Mouse (Mus musculus) intestine, embryonic 15.5 days (tissue): Measurements from ENCODE around the gene Pkmyt1. TPM values are rescaled to one million over a fixed set of nuclear protein-coding genes. Genes with fewer than 3 reads are reported as not detected.

Experiments used
- ATAC-seq: fragments of 200-750 bp; cut with Nextera tagmentation; 2 replicates; pipeline ENCODE4 v1.8.0; 2017; ENCODE audit warnings: moderate TSS enrichment, moderate library complexity
- H3K27ac ChIP-seq: fragments of 300-500 bp; sonication (generic); 2 replicates; pipeline ENCODE4 v1.5.1; 2015; ENCODE audit warnings: mild to moderate bottlenecking, inconsistent platforms
- H3K27me3 ChIP-seq: fragments of 300-500 bp; sonication (generic); replicated peaks from 2 replicates; pipeline ENCODE4 v1.6.1; 2015; ENCODE audit warnings: inconsistent platforms
- H3K36me3 ChIP-seq: fragments of 300-500 bp; sonication (generic); 2 replicates; pipeline ENCODE4 v1.6.1; 2015; ENCODE audit warnings: inconsistent platforms
- H3K4me1 ChIP-seq: fragments of 300-500 bp; sonication (generic); replicated peaks from 2 replicates; pipeline ENCODE4 v1.6.1; 2015; ENCODE audit warnings: inconsistent platforms
- H3K4me2 ChIP-seq: fragments of 300-500 bp; sonication (generic); replicated peaks from 2 replicates; pipeline ENCODE4 v1.6.1; 2015; ENCODE audit warnings: mild to moderate bottlenecking, inconsistent platforms
- H3K4me3 ChIP-seq: fragments of 300-500 bp; sonication (generic); replicated peaks from 2 replicates; pipeline ENCODE4 v1.5.1; 2015; ENCODE audit warnings: inconsistent platforms
- H3K9ac ChIP-seq: fragments of 300-500 bp; sonication (generic); 2 replicates; pipeline ENCODE4 v1.6.1; 2015; ENCODE audit warnings: inconsistent platforms
- H3K9me3 ChIP-seq: fragments of 300-500 bp; sonication (generic); 2 replicates; pipeline ENCODE4 v1.6.1; 2016; ENCODE audit warnings: inconsistent platforms
- WGBS: fragments of 180-500 bp; shearing (Covaris S2); methylation state at CpG from one replicate; pipeline ENCODE4 v1.1.7; 2015; 5-methylcytosine and 5-hydroxymethylcytosine counted together
- polyA plus RNA-seq: library from polyadenylated mRNA; unstranded; fragments of >200 nt; fragmentation: Nextera tagmentation; extraction: Ambion mirVana; gene quantifications from 2 replicates; pipeline ENCODE4 v1.2.1, GENCODE M21; 2015

Gene Pkmyt1
- polyA plus RNA-seq, 1 experiment from 2014 or later: 42.3 TPM

DNA sequence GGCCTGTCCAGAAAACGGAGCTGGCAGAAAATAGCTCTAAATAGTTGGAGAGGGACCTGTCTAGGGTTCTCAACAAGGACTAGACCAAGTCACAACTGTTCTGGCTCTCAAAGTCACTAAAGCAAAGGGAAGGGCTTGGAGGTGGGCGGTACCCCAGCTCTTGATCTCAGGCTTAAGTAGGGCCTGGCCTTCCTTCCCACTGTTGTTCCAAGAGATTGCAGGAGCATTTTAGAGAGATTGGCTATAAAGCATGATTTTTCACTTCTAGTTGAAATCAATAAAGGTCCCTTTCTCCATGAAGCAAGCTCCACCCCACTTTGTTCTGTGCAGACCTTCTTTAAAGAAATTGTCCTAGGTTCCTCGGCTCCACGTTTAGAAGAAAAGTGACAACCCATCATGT, 659 bp upstream of the Pkmyt1 start:
- H3K27ac ChIP-seq: peak overlapping the region; percentile 64; the same call in 1 of the 2 replicates
- H3K27me3 ChIP-seq: no peaks in the 10 kb centered on the region
- peak overlapping the region; percentile 55; the same call in 1 of the 2 replicates for H3K9ac ChIP-seq
- WGBS: 66% methylated on average over 4 of the region's 4 CpGs
- peaks cover 12% of the 10 kb centered on the region for H3K4me1 ChIP-seq
- no peak for ATAC-seq
- no peaks in the 10 kb centered on the region for H3K9me3 ChIP-seq
- no peaks in the 10 kb centered on the region for H3K36me3 ChIP-seq
- H3K4me3 ChIP-seq: peak overlapping the region; percentile 97; the same call in 1 of the 2 replicates
- peak overlapping the region; percentile 73 for H3K4me2 ChIP-seq

DNA sequence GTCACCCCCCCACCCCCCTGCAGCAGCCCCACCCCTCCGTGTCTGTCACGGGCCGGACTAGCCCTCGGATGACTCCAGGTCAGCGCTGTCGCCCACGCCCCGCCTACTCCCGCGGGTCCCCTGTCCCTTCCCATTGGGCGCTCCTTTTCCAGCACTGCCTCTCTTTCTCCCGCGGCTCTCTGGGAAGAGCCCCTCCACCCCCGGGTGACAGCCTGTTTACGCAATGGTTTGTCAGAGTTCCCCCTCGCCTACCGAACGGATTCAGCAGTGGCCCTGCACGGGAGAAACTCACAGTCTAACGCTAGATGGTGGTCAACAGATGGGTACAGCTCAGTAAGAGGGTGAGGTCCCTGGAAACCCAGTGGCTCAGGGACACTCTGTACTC, 614 bp downstream of the Pkmyt1 start:
- peak overlapping the region; percentile 97 for H3K4me3 ChIP-seq
- peak; percentile 92 for ATAC-seq

DNA sequence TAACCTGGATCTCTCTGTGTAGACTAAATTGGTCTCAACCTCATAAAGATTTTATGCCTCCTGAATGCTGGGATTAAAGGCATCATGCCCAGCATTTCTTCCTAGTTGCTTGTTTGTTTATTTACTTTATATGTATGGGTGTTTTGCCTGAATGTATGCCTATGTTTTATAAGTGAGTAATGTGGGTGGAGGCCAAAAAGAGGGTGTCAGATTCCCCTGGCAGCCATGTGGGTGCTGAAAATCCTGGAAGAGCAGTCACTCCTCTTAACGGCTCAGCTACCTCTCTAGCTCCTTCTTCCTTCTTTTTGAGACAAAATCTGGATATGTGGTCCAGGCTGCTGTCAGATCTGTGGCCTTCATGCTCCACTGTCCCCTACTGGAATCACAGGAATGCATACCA, 4.3 kb downstream of the Pkmyt1 start:
- Histone ChIP-seq H3K4me2 (no peak overlapping the region), H3K27ac (no peak overlapping the region), H3K27me3 (no peaks in the 10 kb centered on the region), H3K4me1 (peaks cover 5% of the 10 kb centered on the region; the same call in 1 of the 2 replicates), H3K9ac (no peak overlapping the region), H3K4me3 (no peak overlapping the region), H3K36me3 (no peaks in the 10 kb centered on the region), H3K9me3 (no peaks in the 10 kb centered on the region)
- WGBS: 79% methylated on average over 1 of the region's 1 CpGs
- no peak for ATAC-seq

More for the DNA sequence above, 614 bp downstream of the Pkmyt1 start:
- Histone ChIP-seq H3K27me3 (no peaks in the 10 kb centered on the region), H3K9me3 (no peaks in the 10 kb centered on the region), H3K36me3 (no peaks in the 10 kb centered on the region), H3K4me1 (peaks cover 7% of the 10 kb centered on the region; the same call in 1 of the 2 replicates), H3K4me2 (peak overlapping the region; percentile 73), H3K9ac (peak overlapping the region; percentile 81), H3K27ac (peak overlapping the region; percentile 91)
- WGBS: 0% methylated on average over 20 of the region's 20 CpGs

DNA sequence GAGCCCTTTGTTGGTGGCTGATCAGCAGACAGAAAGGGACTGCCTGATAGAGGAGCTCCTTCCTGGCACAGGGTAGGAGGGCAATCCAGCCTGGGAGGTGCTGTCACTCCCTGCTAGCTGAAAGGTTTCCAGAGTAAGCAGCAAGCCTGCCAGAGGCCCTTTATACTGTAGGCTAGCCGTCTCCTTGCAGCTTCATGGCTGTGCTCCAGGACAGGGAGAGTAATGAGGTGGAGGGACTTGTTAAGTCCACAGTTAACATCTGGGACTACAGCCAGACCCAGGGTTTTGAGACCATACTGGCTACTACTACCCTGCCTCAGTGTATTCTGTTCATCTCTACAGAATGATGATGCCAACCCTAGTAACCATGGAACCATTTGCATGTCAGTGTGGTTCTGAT, 8.2 kb downstream of the Pkmyt1 start:
- Histone ChIP-seq H3K36me3 (no peaks in the 10 kb centered on the region), H3K9ac (no peak overlapping the region), H3K4me2 (no peak overlapping the region), H3K4me1 (peaks cover 9% of the 10 kb centered on the region), H3K27me3 (no peaks in the 10 kb centered on the region), H3K9me3 (no peaks in the 10 kb centered on the region), H3K4me3 (no peak overlapping the region), H3K27ac (no peak overlapping the region)
- no peak for ATAC-seq
- WGBS: 50% methylated on average over 1 of the region's 1 CpGs

DNA sequence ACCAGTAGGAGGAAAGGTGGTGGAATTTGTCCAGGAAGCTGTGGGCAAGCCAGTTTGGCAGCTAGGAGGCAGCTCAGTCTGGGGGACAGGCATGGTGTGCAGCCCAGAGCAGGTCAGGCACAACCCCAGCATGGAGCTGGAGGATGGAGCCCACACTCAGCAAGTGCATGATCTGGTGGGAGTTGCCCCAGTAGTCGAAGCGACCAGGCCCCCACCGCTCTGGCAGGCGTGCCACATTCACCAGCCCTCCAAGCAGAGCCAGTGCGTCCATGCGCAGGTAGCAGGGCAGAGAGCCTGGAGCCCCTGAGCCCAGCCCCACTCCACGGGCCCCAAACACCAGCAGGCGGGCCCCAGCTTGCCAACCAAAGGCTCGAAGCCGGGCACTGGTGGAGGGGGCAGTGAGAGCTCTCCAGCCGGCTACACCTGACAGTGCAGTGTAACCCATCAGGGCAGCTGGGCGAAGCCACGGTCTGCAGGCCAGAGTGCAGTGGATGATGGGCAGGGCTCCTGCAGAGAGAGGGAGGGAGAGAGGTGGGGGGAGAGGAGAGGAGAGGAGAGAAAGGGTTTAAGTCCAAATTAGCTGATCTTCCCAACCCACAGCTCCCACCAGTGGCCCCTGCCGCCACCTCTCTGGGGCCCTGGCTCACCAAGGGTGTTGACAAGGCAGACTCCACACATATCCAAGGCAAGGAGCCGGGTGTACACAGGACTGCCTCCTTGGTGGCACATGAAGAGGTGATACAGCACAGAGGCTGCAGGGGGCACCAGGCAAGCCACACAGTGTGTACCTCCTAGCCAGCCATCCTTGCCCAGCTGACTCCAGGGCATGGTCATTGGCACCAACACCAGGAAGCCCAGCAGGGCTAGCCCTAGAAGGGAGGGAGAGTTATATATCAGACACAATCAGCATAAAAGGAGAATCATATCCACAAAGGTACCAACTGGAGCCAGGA, 11.6 kb downstream of the Pkmyt1 start:
- WGBS: 67% methylated on average over 15 of the region's 15 CpGs
- H3K9ac ChIP-seq: no peak overlapping the region
- peaks cover 23% of the 10 kb centered on the region for H3K27me3 ChIP-seq
- no peak overlapping the region for H3K27ac ChIP-seq
- no peaks in the 10 kb centered on the region for H3K9me3 ChIP-seq
- H3K36me3 ChIP-seq: no peaks in the 10 kb centered on the region
- H3K4me2 ChIP-seq: 0 out of 2 replicates have a peak overlapping the region, but pooled peaks have one; percentile 18
- H3K4me3 ChIP-seq: no peak overlapping the region
- peaks cover 31% of the 10 kb centered on the region for H3K4me1 ChIP-seq
- no peak for ATAC-seq

DNA sequence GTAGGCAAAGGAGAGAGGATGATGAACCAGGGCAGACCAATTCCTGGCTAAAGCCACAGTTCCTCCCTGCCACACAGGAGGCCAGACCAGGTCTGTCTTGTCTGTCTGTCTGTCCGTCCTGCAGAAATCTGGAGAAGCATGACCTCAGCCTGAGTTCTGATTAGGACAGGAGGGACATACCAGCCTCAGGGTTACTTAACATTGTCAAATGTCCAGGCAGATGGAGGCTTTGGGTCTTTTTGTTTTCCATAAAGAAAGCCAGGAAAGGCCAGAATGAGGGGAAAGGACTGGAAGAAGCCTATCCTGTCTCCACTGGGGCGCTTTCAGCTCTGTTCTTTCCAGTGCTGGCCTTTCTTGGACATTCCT, 12.7 kb downstream of the Pkmyt1 start:
- Histone ChIP-seq H3K9me3 (no peaks in the 10 kb centered on the region), H3K27ac (no peak overlapping the region), H3K9ac (peak overlapping the region; percentile 73), H3K36me3 (no peaks in the 10 kb centered on the region), H3K4me3 (peak overlapping the region; percentile 71), H3K27me3 (peaks cover 34% of the 10 kb centered on the region), H3K4me2 (peak overlapping the region; percentile 100), H3K4me1 (peaks cover 31% of the 10 kb centered on the region)
- WGBS: 54% methylated on average over 2 of the region's 2 CpGs
- no peak for ATAC-seq

DNA sequence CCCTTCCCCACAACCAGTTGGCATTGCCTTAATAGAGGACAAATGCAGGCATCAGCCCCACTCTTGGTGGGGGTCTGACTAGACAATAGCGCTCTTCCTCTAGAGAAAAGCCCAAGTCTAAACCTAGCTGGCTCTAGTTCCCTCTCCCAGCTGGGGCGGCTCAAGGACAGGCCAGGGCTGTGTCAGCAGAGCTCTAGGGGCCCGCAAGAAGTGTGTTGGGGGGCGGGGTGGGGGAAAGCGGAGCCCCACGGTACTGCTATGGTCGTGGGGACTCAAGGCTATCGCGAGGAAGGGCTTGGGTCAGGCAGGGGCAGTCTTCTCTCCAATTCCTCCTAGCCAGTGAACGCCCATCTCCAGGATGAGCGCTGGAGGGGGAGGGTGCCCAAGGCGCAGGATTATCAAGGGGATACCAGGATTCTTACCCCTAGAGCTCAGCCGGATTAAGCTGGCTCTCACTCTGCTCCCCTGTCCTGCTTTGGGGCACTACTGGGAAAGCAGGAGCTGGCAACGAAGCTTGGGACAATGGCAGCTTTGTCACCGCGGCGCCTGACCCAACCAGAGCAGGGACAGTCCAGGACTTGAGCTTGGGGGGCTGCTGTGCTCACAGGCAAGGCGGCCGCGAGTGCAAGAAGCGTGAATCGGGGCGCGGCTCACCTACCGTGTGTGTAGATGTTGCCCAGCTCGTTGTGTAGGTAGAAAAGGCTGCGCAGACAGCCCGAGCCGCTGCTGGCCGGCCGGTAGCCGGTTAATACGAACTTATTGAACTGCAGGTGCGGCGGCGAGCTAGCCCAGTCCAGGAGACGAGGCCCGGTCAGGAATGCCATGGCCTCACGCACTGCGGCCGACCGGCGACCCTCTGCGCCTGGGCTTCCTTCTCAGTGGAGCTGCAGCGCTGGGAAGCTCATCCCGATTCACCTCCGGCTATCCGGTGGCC, 13.3 kb downstream of the Pkmyt1 start:
- 2% methylated on average over 48 of the region's 48 CpGs for WGBS
- Histone ChIP-seq H3K4me3 (peak overlapping the region; percentile 71), H3K27ac (peak overlapping the region; percentile 68), H3K4me1 (peaks cover 32% of the 10 kb centered on the region), H3K4me2 (peak overlapping the region; percentile 100), H3K9ac (peak overlapping the region; percentile 73), H3K36me3 (no peaks in the 10 kb centered on the region), H3K9me3 (no peaks in the 10 kb centered on the region), H3K27me3 (peaks cover 39% of the 10 kb centered on the region)
- peak; percentile 18 for ATAC-seq

DNA sequence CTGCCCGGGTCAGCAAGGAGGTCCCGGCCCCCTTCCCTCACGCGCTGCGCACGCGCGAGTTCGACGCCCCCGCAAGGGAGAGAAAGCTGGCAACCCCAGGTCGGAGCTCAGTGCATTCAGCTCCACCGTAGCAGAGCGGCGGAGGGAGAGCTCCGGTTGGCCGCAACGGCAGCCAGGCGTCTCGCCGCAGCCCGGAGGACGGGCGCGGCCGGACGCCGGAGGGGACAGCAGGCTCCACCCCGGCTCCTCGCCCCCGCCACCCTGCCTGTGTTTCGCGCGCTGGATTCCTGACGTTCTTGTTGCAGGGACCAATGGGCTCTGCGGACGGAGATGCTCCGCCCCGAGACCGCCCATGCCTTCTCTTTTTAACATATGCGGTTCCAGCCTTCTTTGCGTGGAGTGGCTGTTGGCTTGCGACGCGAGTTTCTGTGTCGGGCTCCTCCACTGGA, 14.0 kb downstream of the Pkmyt1 start:
- Histone ChIP-seq H3K9me3 (no peaks in the 10 kb centered on the region), H3K4me1 (peaks cover 38% of the 10 kb centered on the region), H3K9ac (peak overlapping the region; percentile 73), H3K36me3 (no peaks in the 10 kb centered on the region), H3K4me3 (peak overlapping the region; percentile 71), H3K27ac (peak overlapping the region; percentile 68), H3K4me2 (peak overlapping the region; percentile 100), H3K27me3 (peaks cover 46% of the 10 kb centered on the region)
- peak; percentile 87 for ATAC-seq
- under 1% methylated on average over 46 of the region's 46 CpGs for WGBS

DNA sequence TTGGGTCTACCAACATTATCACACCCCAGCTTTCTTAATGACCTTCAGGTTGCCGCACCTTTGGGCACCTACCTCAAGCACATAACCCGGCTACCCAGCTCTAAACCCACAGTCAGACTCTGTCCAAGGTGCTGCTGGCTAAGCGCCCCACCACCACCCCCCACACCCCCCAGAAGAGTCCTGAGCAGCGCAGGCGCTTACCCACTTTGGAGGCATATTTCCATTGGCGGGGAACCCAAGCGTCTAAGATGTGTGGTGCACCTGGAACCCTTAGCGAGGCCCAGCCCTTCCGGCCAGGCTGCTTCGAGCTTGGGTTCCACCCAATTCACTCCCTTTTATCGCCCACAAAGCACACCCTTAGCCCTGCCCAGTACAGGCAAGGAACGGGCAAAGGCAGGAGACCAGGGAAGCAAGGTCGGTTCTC, 14.5 kb downstream of the Pkmyt1 start, which contains the start of gene Paqr4:
Gene Paqr4 (minus strand): TSS at position 270 of the 424 bp plus-strand sequence.
- H3K9ac ChIP-seq: peak within 1 kb of the TSS; percentile 73
- ATAC-seq: peak; percentile 70
- peaks cover 43% of the 10 kb centered on the region for H3K4me1 ChIP-seq
- peak within 1 kb of the TSS; percentile 68 for H3K27ac ChIP-seq
- H3K27me3 ChIP-seq: peaks cover 51% of the 10 kb centered on the region
- peak within 1 kb of the TSS; percentile 71 for H3K4me3 ChIP-seq
- no peaks in the 10 kb centered on the region for H3K36me3 ChIP-seq
- 6% methylated on average over 13 of the region's 13 CpGs for WGBS
- peak within 1 kb of the TSS; percentile 100 for H3K4me2 ChIP-seq
- no peaks in the 10 kb centered on the region for H3K9me3 ChIP-seq

DNA sequence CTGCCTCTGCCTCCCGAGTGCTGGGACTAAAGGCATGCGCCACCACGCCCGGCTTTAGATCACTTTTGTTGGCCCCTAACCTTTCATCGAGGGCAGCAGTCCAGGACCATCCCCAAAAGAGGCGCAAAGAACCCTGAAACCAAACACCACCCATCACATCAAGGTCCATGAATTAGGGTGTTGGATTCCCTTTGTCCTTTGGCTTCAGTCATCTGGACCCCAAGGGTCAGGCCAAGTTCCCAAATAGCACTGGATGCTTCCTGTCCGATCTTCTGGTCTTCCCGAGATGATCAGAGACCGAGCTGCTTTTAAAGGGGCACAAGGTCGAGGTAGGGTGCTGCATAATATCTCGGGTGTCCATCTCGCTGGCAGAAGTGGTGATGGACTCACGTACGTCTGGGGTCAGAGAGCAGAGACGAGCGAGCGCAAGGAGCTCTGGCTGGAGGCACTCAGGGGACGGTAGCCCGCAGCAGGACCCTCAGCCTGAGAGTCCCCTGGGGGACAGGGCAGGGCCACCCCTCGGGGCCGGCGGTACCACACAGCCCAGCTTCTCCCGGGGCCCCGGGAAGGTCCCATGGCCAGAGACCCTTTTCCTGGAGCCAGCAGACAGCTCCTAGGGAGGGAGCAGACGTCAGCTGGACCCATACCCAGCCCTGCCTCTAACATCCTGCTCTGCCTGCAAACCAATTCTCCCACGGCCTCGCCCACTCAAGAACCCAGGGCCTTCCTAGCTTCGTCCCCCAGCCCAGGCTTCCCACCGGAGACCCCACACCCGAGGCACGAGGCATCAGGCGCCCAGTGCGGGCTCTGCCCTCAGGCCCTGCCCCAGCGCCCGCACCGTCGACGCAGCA, 15.4 kb downstream of the Pkmyt1 start:
- H3K4me3 ChIP-seq: peak overlapping the region; percentile 22; the same call in 1 of the 2 replicates
- H3K36me3 ChIP-seq: no peaks in the 10 kb centered on the region
- no peak overlapping the region for H3K9ac ChIP-seq
- WGBS: 48% methylated on average over 38 of the region's 38 CpGs
- peak overlapping the region; percentile 48 for H3K4me2 ChIP-seq
- ATAC-seq: no peak
- H3K9me3 ChIP-seq: no peaks in the 10 kb centered on the region
- H3K4me1 ChIP-seq: peaks cover 50% of the 10 kb centered on the region
- peaks cover 58% of the 10 kb centered on the region for H3K27me3 ChIP-seq
- no peak overlapping the region for H3K27ac ChIP-seq

DNA sequence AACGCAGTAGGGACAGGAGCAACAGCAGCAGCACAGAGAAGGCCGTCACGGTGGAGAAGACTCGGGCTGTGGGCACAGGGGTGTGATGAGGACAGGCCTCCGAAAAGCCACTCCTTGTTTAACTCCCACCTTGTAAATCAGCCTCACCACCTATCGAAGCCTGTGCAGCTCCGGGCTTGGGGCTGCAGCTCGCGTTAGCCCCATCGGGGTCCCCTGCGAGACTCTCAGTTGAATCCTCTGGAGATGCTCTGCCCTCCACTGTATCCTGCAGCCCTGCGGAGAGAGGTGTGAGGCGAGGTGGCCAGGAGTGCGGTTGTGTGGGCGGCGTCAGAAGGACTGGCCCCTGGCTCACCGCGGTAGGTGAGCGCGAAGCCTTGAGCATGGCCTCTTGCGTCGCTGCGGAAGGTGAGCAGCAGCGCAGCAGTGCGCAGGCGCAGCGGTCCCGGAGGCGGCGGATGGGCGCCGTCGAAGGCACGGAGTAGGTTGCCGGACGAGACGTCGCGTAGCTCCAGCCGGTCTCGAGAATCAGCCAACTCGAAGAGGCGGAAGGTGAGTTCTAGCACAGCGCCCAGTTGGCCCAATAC, 16.2 kb downstream of the Pkmyt1 start:
- 9% methylated on average over 44 of the region's 44 CpGs for WGBS
- Histone ChIP-seq H3K4me3 (peak overlapping the region; percentile 22), H3K27me3 (peaks cover 61% of the 10 kb centered on the region), H3K36me3 (no peaks in the 10 kb centered on the region), H3K4me1 (peaks cover 50% of the 10 kb centered on the region), H3K4me2 (peak overlapping the region; percentile 48), H3K27ac (no peak overlapping the region), H3K9ac (no peak overlapping the region), H3K9me3 (no peaks in the 10 kb centered on the region)
- ATAC-seq: no peak
